Mouse (Mus musculus): Measurements from ENCODE around the gene Spout1. TPM values are rescaled to one million over a fixed set of nuclear protein-coding genes. Genes with fewer than 3 reads are reported as not detected.
"Not testable (repeated sequence)": the region's sequence is repeated elsewhere in the genome, so short reads cannot be mapped to it uniquely, and the experiment has no call there.

Spout1 gene
- total RNA-seq, 2 experiments from 2014 or later: 5.9 to 6.3 TPM

DNA sequence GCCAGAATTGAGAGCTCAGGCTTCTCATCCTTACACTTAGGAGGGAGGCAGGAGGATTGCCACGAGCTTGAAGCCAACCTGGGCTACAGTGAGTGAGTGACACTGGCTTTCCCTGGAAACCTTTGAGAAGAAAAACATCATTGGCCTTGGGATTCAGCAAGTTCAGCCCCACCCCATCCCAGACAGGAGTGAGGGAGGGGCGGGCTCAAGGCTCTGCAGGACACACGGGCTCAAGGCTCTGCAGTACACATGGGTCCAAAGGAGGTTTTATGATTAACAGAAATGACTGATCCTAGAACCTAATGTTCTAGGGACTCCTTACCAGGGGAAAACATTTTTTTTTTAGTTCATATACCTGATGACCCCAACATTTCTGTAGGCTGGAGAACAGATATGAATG is 5.5 kb upstream of the Spout1 start:
- no peak for DNase-seq
- intact Hi-C loops (cut with DNase I): no loop called here

DNA sequence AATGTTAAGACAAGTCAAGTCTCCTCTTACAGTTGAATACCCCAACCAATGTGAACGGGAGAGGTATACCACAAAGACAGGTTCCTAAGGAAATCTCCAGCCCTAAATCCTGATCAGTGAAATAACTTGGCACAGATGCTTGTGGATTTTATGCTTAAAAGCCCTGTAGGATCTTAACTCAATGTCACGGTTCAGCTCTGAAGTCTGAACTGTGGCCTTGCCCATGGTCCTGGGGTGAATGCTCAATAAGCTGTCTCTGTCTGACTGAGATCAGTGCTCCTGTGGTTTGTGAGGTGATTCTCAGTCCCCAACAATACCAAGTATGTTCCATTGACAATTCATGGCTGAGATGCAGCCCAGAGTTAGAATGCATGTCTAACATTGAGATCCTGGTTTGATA is 4.2 kb upstream of the Spout1 start:
- no peak for DNase-seq
- intact Hi-C loops (cut with DNase I): no loop called here

DNA sequence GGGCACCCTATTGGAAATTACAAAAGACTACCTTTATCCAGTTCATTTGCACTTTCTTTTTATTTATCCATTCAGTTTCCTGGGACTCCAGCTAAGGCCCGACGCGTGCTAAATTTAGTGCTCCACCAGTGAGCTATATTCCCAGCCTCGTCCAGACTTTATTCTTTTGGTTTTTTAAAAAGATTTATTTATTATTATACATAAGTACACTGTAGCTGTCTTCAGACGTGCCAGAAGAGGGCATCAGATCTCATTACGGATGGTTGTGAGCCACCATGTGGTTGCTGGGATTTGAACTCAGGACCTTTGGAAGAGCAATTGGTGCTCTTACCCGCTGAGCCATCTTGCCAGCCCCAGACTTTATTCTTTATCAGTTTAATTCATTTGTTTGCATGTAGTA is 452 bp upstream of the Spout1 start:
- intact Hi-C loops (cut with DNase I): loop anchor here (2.0 kb wide), 1 partner anchor 60 kb away; no protein-coding TSS in a partner anchor
- not testable (repeated sequence) for DNase-seq

DNA sequence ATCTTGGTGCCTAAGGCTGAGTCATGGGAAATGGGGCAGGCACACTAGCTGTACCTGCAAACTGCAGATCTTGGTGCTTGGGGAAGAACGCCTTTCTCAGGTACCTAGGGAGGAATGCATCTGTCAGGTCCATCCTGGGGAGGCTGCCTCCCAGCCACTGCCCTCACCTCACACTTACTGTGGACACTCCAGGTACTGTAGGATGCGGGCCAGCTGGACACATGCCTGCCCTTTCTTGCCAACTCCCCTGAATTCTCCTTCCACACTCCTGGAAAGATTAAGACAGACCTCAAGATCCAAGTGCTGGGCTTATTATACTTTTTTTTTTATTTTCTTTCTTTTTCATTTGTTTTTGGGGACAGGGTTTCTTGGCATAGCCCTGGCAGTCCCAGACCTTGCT is 1.7 kb downstream of the Spout1 start:
- no peak for DNase-seq
- intact Hi-C loops (cut with DNase I): loop anchor here (2.0 kb wide), 1 partner anchor 30 kb away; no protein-coding TSS in a partner anchor

DNA sequence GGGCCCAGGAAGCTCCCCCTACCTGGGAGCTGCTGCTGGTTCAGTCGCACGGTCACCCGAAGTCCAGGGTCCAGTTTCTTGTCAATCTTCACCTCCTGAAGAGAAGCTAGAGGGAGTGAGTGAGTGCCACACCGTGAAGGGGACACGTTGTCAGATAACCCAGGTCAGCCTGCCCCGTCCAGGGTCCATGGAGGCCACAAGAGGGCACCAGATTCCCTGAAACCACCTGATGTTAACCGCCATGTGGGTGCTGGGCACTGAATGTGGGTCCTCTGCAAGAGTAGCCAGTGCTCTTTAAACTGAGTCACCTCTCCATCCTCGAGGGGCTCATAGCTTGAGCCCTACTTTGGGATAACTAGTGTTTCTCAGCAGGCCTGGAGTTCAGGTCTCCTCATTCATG is 2.4 kb downstream of the Spout1 start:
- intact Hi-C loops (cut with DNase I): loop anchor here (2.0 kb wide), 2 partner anchors 31 to 93 kb away; no protein-coding TSS in a partner anchor
- no peak for DNase-seq

DNA sequence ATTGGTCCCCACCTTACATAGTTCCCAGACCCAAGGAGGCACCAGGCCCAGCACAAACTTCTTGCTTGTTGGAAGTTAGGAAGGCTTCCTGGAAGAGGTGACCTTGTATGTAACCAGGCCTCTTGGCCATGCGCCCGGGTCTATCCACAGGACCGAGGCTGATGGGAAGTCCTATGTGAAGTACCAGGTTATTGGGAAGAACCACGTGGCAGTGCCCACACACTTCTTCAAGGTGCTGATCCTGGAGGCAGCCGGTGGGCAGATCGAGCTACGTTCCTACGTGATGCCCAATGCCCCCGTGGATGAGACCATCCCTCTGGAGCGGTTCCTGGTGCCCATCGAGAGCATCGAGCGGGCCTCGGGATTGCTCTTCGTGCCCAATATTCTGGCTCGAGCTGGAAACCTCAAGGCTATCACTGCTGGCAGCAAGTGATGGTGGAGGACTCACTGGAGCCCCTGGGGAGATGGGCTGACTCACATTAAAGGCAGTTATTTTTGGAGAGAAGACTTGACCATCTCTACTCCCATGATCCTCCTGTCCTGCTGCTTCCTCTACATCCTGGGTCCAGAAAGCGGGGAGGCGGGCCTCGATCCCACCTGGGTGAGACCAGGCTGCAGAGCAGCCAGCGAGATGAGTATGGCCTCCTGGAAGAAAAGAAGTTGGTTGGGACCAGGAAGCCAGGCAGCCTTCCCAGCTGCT is 4.6 kb downstream of the Spout1 start:
- no peak for DNase-seq
- intact Hi-C loops (cut with DNase I): loop anchor here (2.0 kb wide), 1 partner anchor 95 kb away; no protein-coding TSS in a partner anchor

DNA sequence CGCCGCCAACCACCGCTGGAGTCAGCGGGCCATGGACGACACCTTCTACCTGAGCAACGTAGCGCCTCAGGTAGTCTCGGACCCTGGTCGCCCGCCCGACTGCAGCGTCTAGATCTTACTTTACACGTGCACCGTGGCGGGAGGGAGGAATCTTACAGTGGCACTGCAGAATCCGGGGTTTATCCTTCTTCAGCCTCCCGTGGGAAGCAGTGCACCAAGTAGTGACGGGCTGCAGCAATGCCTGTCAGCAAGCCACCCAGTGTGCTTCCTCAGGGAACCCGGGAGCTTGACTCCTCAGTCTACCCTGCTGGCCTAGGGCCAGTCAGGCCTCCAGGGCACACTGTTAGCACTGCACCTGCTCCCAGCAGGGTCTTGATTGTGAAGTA is 6.3 kb downstream of the Spout1 start:
- intact Hi-C loops (cut with DNase I): no loop called here
- DNase-seq: no peak

DNA sequence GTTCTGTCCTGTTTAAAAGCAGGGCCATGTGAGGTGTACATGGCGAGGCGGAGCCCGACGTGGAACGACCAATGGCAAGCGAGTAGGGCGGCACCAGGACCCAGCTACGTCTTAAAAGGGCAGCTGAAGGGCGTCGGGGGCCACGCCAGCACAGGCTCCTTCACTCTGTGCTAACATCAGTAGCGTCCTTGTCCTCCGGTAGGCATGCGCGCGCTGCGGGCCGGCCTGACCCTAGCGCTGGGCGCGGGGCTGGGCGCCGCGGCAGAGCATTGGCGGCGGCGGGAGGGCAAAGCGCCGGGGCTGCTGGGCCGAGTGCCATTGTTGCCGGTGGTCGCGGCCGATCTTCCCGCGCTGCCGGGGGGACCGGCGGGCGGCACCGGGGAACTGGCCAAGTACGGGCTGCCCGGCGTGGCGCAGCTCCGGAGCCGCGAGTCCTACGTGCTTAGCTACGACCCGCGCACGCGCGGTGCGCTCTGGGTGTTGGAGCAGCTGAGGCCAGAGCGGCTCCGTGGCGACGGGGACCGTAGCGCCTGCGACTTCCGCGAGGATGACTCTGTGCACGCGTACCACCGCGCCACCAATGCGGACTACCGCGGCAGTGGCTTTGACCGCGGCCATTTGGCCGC is 6.8 kb downstream of the Spout1 start, which contains the start of gene Endog:
Endog (plus strand) TSS at position 123 of the 626 bp plus-strand sequence.
- intact Hi-C loops (cut with DNase I): no loop called here
- peak; percentile 87 for DNase-seq

DNA sequence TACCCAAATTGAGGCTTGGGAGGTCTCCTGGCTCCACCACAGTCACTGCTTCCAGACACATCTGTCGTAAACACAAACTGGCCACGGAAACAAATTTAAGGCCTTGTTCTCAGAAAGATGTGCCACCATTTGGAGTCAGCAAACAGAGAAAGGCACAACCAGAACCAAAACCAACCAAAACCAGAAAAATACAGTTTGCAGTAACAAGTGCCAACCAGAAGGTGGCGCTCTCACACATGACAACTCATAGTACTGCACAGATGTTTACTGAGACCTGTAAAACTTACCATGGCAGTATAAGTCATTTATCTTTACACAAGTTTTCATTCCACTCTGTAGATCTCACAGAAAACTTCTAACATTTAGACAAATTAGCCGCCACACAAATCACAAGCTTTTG is 11.6 kb downstream of the Spout1 start:
- no peak for DNase-seq
- intact Hi-C loops (cut with DNase I): no loop called here

DNA sequence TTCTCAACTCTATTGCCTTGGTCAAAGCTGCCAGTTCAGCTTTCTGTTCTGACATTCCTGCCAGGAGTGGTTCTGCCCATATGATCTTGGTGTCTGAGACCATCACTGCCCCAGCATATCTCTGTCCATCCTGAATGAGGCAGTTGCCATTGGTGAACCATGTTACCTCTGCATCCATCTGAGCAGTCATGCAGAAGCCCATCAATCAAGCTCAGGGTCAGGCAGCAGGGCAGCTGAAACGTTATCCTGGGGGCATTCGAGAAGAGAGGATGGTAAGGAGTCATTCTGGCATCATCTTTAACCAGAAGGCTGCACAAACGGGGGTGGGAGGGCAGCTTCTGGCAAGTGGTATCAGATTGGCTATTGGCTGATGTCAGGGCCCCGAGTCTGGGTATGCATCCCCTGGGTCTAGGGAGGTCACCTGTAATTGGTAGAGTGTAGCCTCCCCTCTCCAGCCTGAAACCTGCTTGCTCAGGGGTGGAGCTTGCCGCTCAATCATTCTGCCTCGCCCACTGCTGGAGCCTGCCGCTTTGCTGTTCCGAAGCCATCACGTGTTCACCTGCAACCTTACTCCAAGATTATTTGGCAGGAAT is 13.8 kb downstream of the Spout1 start:
- DNase-seq: no peak
- intact Hi-C loops (cut with DNase I): no loop called here

DNA sequence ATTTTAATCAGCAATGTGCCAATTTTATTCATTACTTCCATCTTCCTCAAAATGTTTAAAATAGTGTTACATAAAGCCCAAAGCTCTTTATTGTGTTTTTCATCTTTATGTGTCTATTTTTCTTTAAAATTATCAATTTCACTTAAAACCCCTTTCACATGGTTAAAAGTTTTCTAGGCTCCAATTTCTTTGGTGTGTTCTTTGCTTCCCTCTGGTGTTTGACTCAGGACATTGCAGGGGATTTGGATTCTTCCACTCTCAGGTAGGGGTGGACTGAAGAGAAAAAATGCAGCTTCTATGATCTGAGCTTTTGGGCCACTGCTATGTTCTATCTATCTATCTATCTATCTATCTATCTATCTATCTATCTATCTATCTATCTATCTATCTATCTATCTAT is 16.4 kb downstream of the Spout1 start:
- DNase-seq: peak in 1 of 2 experiments; percentile 42
- intact Hi-C loops (cut with DNase I): no loop called here

DNA sequence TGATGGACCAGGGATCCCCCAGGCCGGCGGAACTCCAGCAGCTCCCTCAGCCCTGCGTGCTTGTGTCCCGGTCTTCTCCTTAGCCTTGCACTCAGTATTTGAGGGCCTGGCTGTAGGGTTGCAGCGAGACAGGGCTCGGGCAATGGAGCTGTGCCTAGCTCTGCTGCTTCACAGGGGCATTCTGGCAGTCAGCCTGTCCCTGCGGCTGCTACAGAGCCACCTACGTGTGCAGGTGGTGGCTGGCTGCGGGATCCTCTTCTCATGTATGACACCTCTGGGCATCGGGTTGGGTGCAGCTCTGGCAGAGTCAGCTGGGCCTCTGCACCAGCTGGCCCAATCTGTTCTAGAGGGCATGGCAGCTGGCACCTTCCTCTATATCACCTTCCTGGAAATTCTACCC is 18.4 kb downstream of the Spout1 start:
- intact Hi-C loops (cut with DNase I); DNase-seq: not testable (repeated sequence)

DNA sequence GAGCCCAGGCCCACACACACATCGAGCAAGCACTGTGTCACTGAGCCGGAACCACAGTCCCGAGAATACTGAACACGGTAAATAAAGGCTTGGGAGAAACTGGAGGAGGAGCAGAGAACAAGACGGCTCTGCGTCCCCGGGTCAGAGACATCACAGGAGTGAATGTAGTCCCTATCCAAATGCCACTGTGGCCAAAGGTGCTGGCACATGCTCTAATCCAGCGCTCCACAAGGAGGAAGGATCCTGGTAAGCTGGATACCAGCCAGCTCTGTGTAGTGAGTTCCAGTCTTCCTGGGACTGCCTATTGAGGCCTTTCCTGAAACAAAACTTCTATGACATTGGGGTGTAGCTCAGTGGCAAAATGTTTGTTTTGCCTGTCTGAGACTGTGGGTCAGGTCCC is 25.6 kb downstream of the Spout1 start:
- intact Hi-C loops (cut with DNase I): no loop called here
- DNase-seq: no peak

DNA sequence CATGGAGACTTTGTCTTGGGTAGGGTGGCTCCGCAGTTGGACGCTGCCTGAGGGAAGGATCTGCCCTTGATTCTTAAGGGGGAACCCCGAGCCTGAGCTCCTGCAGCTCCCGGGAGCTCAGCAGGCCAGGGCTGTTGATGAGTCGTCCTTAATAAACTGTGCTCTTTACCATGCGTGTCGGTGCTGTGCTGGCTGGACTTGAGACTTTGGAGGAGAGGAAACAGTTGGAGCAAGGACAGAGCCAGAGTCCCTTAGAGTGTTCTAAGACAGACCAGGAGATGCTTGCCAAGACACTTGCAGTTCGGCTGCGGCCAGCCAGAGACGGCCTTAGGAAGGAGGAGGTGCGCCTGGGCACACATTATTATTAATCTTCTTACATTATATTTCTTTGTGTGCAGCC is 26.4 kb downstream of the Spout1 start:
- intact Hi-C loops (cut with DNase I): no loop called here
- DNase-seq: no peak

DNA sequence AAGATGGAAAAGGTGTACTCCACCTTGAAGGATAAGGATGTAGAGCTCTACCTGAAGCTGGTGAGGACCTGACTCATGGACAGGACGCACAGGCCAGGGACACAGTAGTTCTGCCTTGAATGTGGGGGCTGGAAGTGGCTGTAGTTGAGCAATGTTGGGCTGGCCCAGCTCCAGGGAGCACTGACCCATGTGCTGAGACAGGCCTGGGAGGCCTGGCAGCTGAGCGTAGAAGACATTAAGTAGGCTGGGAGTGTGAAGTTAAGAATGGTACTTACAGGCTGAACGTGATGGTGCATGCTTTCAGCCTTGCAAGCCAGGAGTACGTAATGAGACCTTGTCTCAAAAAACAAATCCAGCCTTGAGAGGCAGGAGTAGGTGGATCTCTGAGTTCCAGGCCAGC is 30.8 kb downstream of the Spout1 start:
- intact Hi-C loops (cut with DNase I): no loop called here
- DNase-seq: peak; percentile 34 to 63

DNA sequence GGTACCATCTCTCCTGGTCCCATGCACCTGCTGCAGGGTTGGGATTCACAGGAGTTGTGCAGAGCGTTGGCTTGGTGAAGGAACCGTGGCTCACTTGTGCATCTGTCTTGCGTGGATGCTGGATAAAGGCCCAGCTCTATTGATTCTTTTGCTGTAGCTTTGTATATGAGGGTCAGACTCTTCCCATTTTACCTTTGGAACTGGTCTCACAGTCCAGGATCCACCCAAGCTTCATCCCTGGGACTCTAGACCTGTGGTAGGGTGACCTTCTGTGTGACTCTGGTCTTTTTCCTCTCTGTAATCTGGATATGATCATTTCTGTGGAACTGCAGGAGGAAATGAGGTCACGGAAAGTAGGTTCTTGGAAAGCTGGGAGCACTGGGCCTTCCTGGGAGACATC is 33.8 kb downstream of the Spout1 start:
- DNase-seq: no peak
- intact Hi-C loops (cut with DNase I): no loop called here

DNA sequence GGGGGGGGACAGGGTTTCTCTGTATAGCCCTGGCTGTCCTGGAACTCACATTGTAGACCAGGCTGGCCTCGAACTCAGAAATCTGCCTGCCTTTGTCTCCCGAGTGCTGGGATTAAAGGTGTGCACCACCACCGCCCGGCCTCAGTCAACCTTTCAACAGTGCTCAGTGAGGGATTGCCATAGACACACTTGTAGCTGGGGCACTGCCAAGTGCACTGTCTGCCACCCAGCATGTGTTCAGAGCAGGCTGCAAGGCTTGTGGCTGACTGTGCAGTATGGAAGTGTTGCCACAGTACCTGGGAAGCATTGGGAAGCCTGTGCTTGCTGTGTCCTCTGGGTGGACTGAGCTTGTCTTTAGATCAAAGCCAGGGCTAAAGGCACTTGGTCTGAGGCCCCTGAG is 38.2 kb downstream of the Spout1 start:
- intact Hi-C loops (cut with DNase I); DNase-seq: not testable (repeated sequence)

DNA sequence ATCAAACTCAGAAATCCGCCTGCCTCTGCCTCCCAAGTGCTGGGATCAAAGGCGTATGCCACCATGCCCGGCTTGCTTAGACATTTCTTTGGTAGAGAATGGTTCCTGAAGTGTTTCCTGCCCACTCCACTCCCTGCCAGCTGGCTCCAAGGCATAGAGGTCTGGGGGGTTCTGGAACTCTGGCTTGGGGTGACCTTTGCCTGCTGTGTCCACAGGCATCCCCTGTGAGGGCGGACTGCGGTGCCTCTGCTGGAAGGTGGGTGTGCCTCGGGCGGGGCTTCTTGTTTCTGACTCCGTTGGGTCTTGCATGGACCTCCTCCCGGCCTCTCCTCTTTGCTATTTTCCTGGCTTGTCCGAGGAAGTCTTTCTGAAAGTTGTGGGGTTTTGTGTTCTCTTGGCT is 41.8 kb downstream of the Spout1 start:
- DNase-seq: no peak
- intact Hi-C loops (cut with DNase I): no loop called here

DNA sequence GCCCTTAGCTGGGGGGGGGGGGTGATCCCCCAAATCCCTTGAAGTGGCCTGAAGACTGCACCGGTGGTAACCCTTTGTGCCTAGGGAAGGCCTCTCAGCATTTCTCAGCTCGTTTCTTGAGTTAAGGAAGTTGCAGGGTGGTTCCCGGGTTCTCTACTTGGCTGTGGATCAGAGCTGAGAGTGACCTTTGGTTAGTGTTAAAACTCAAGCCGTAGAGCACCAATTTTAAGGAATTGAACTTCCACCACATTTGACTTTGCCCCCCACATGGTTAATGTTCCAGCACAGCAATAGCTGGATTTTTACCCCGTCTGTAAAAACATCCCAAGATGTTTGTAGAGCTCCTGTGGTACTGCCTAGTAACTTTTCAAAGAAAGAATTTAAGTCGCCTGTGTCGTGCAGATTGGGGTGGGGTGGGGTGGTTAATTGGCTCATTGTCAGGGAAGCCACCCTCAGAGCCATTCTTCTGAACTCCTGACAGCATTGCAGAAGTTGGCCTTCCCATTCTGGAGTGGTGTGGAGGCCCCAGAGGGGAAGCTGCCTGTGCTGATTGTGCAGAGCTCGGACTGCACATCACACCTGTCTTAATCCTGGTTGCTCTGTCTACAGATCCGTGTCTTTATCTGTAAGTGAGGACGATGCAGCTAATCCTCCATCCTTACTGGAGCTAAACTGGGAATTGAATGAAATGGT is 43.2 kb downstream of the Spout1 start:
- DNase-seq: no peak
- intact Hi-C loops (cut with DNase I): no loop called here

DNA sequence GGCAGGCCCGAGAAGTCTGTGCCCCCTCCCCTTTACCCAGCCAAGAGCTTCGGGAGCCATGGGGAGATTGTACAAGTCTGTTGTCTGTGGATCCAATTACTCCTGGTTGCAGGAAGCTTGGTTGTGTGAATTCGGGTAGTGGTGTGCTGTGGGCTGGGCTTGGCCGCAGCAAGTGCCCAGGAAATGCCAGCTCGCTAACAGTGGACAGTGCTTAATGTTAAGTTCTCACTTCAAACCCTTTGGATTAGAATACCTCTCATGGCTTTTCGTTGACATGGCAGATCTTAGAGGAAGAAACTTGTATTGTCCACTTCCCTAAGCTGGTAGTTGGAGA is 43.9 kb downstream of the Spout1 start:
- DNase-seq: no peak
- intact Hi-C loops (cut with DNase I): no loop called here

DNA sequence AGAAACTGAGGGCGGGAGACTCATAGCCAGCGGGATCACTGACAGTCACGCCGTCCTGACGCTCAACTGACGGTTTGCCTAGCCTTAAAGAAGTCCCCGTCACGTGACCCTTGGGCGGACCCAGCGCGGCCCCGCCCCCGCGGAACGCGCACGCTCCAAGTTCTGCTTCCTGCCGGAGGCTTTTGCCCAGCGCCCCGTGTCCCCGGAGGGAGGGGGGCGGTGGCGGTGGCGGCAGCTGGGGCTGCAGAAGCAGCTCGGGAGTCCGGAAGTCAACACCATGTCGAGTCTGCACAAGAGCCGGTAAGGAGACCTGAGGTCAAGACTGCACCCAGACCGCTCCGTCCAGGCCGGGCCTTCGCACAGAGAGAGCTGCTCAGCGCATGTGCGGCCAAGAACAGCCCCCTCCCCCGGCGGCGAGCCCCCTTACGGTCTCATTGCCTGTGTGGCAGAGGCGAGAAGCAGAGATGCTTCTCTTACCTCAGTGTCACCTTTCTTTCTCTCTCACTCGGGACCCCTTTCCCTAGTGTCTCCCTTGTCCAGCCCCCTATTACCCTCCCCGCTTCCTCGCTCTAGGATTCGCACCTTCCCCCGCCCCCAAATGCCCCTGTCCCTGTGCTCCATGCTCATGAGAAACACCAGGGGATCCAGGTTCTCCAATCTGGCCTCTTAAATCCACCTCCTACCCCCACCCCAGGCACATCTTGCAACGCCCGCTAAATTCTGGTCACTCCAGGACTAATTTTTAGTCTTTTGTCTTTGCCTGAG is 44.5 kb downstream of the Spout1 start, which contains the start of gene Tbc1d13:
Tbc1d13 (plus strand) TSS at position 134 of the 765 bp plus-strand sequence.
- peak; percentile 98 to 99 for DNase-seq
- intact Hi-C loops (cut with DNase I): no loop called here

Data from heart, postnatal 14 days (tissue).